Mouse (Mus musculus) lung, postnatal 0 days (tissue): Measurements from ENCODE around the gene Sh3bp4. TPM values are rescaled to one million over a fixed set of nuclear protein-coding genes. Genes with fewer than 3 reads are reported as not detected.

Experiments
- ATAC-seq: fragments of 200-750 bp; cut with Nextera tagmentation; 2 replicates; pipeline ENCODE4 v1.8.0; 2017; ENCODE audit warnings: moderate library complexity
- DNase-seq: peaks from one replicate; pipeline ENCODE4 v3.0.0-alpha.2; 2016; ENCODE audit warnings: low spot score
- H3K27ac ChIP-seq: fragments of 300-500 bp; sonication (generic); 2 replicates; pipeline ENCODE4 v1.5.1; 2014; ENCODE audit warnings: antibody characterized with exemption, mild to moderate bottlenecking, low read length, mixed read lengths
- H3K27me3 ChIP-seq: fragments of 300-500 bp; sonication (generic); replicated peaks from 2 replicates; pipeline ENCODE4 v1.6.1; 2014; ENCODE audit warnings: low read length, mixed read lengths; ENCODE audit not compliant: insufficient read depth
- H3K36me3 ChIP-seq: fragments of 300-500 bp; sonication (generic); 2 replicates; pipeline ENCODE4 v1.6.1; 2014; ENCODE audit warnings: low read length, mixed read lengths; ENCODE audit not compliant: insufficient read depth
- H3K4me1 ChIP-seq: fragments of 300-500 bp; sonication (generic); 2 replicates; pipeline ENCODE4 v1.6.1; 2014; ENCODE audit warnings: antibody characterized with exemption, low read depth, low read length, mixed read lengths; ENCODE audit not compliant: insufficient read depth
- H3K4me2 ChIP-seq: fragments of 300-500 bp; sonication (generic); replicated peaks from 2 replicates; pipeline ENCODE4 v1.6.1; 2014; ENCODE audit warnings: low read depth, mild to moderate bottlenecking, low read length, moderate library complexity, mixed read lengths
- H3K4me3 ChIP-seq: fragments of 300-500 bp; sonication (generic); 2 replicates; pipeline ENCODE4 v1.5.1; 2014; ENCODE audit warnings: low read depth, low read length
- H3K9ac ChIP-seq: fragments of 300-500 bp; sonication (generic); replicated peaks from 2 replicates; pipeline ENCODE4 v1.6.1; 2014; ENCODE audit warnings: low read depth, mild to moderate bottlenecking
- H3K9me3 ChIP-seq: fragments of 300-500 bp; sonication (generic); 2 replicates; pipeline ENCODE4 v1.6.1; 2016; ENCODE audit warnings: low read length, mixed read lengths
- CTCF ChIP-seq: IDR thresholded peaks from 2 replicates; pipeline ENCODE4 v1.5.1; 2016; ENCODE audit warnings: antibody characterized with exemption, mild to moderate bottlenecking
- EP300 ChIP-seq: IDR thresholded peaks from 2 replicates; pipeline ENCODE4 v1.6.1; 2016; ENCODE audit warnings: antibody characterized with exemption, mild to moderate bottlenecking, control low read depth
- WGBS: fragments of 180-500 bp; shearing (Covaris S2); extraction: QIAGEN DNeasy Blood & Tissue Kit; methylation state at CpG from one replicate; pipeline ENCODE4 v1.1.7; 2014; 5-methylcytosine and 5-hydroxymethylcytosine counted together
- polyA plus RNA-seq: library from polyadenylated mRNA; unstranded; fragments of >200 nt; fragmentation: Nextera tagmentation; extraction: Ambion mirVana; gene quantifications from 2 replicates; pipeline ENCODE4 v1.2.1, GENCODE M21; 2015

The Sh3bp4 gene
- polyA plus RNA-seq = 18.9 and 22.0 TPM in 2 replicates

DNA sequence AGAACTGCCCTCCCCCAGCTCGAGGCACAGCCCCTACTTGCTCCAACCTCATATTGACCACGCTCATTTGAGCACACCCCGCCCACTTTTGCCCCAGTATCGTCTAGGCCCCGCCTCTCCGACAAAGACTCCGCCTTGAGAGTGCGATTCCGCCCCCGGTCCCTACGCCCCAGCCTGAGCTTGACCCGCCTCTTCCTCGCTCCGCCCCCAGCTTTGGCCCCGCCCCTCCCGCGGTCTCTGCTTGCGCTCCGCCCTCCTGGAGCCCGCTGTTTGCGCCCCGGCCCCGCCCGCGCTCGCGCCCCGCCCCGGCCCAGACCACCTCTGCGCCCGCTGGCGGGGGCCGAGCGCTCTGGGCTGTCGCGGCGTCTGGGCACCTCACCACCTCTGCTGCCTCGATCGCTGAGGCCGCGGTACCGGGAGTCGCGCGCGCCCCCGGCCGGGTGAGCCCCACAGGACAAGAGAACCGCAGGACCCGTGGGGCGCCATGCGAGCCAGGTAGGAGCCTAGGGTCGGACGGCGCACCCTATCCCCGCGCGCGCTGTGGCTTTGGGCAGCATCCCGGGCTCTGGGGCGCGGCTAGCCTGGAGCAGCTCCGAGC lies at the start of gene Sh3bp4:
Gene Sh3bp4, plus strand, starts transcription at position 313 of the 598 bp plus-strand sequence.
- Histone ChIP-seq H3K36me3 (no peaks in the 10 kb centered on the region), H3K9ac (peak within 1 kb of the TSS; percentile 79), H3K9me3 (no peaks in the 10 kb centered on the region), H3K27ac (peak within 1 kb of the TSS; percentile 93), H3K4me1 (peaks cover 15% of the 10 kb centered on the region; the same call in 1 of the 2 replicates), H3K4me3 (peak within 1 kb of the TSS; percentile 96), H3K4me2 (peak within 1 kb of the TSS; percentile 83), H3K27me3 (no peaks in the 10 kb centered on the region)
- TF ChIP-seq EP300 (no peak), CTCF (peak; percentile 47)
- WGBS = 2% methylated on average over 47 of the region's 63 CpGs
- ATAC-seq = peak; percentile 95
- DNase-seq = peak; percentile 100

- H3K27ac ChIP-seq = no peak overlapping the region
- 85% methylated on average over 7 of the region's 7 CpGs for WGBS
- no peaks in the 10 kb centered on the region for H3K27me3 ChIP-seq
- H3K4me3 ChIP-seq = no peak overlapping the region
- no peaks in the 10 kb centered on the region for H3K36me3 ChIP-seq
- no peak overlapping the region for H3K4me2 ChIP-seq
- DNase-seq (no peak), ATAC-seq (no peak)
- H3K9me3 ChIP-seq = no peaks in the 10 kb centered on the region
- TF ChIP-seq CTCF (no peak), EP300 (no peak)
- H3K9ac ChIP-seq = no peak overlapping the region
- H3K4me1 ChIP-seq = no peaks in the 10 kb centered on the region
These were observed 47.2 kb upstream of the Sh3bp4 start for GRCm38 (mm10) chr1:89022997-89023396.

- no peaks in the 10 kb centered on the region for H3K27me3 ChIP-seq
- H3K4me1 ChIP-seq = no peaks in the 10 kb centered on the region
- ATAC-seq (peak; percentile 58), DNase-seq (peak; percentile 75)
- no peak overlapping the region for H3K4me2 ChIP-seq
- no peak overlapping the region for H3K4me3 ChIP-seq
- H3K27ac ChIP-seq = no peak overlapping the region
- WGBS = 48% methylated on average over 9 of the region's 9 CpGs
- no peak overlapping the region for H3K9ac ChIP-seq
- no peaks in the 10 kb centered on the region for H3K9me3 ChIP-seq
- H3K36me3 ChIP-seq = no peaks in the 10 kb centered on the region
- TF ChIP-seq EP300 = no peak
- TF ChIP-seq CTCF = no peak
These were observed 45.3 kb upstream of the Sh3bp4 start for GRCm38 (mm10) chr1:89024696-89025612.

- Histone ChIP-seq H3K4me2 (no peak overlapping the region), H3K9ac (no peak overlapping the region), H3K27ac (no peak overlapping the region), H3K27me3 (no peaks in the 10 kb centered on the region), H3K9me3 (no peaks in the 10 kb centered on the region), H3K4me1 (no peaks in the 10 kb centered on the region), H3K4me3 (no peak overlapping the region), H3K36me3 (no peaks in the 10 kb centered on the region)
- TF ChIP-seq EP300 (no peak), CTCF (no peak)
- WGBS = 56% methylated on average over 1 of the region's 1 CpGs
- no peak for DNase-seq
- ATAC-seq = no peak
These were observed 44.2 kb upstream of the Sh3bp4 start for GRCm38 (mm10) chr1:89026040-89026439.

DNA sequence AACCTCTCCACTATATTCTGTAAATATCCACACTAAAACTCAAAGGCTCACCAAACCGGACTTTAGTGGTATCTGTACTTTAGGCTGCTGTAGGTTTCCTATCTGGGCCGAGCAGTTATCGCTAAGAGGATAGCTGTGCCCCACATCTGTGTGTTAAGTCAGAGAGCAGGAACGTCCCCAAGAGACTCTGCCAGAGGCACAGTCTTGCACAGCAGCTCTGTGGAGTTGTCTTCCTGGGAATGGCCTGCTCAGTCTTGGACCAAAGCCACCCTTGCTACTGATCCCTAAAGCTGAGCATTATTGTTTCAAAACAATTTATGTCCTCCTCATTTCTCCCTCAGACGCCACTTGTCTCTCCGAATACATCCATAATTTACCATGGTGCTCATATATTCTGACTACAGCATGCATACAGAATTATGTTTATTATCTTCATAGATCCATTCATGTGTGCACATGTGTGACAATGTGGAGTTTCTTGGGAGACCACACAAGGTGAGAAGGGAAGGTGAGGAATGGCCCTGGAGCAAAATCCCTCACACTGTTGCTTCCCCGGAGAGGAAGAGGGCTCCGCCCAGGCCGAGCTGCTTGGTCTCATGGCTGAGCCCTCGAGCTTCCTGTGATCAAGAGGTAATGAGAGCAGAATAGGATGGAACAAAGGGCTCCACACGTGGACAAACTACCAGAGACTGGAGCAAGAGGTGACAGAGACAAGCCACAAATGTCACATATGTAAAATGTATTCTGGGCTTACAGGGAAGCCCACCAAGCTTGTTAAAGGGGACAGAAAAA lies 40.9 kb upstream of the Sh3bp4 start:
- H3K27ac ChIP-seq = no peak overlapping the region
- H3K9ac ChIP-seq = no peak overlapping the region
- ATAC-seq (no peak), DNase-seq (no peak)
- no peak overlapping the region for H3K4me2 ChIP-seq
- no peaks in the 10 kb centered on the region for H3K4me1 ChIP-seq
- H3K27me3 ChIP-seq = no peaks in the 10 kb centered on the region
- TF ChIP-seq EP300 = no peak
- TF ChIP-seq CTCF = no peak
- H3K9me3 ChIP-seq = no peaks in the 10 kb centered on the region
- H3K4me3 ChIP-seq = no peak overlapping the region
- H3K36me3 ChIP-seq = no peaks in the 10 kb centered on the region
- WGBS = 60% methylated on average over 11 of the region's 11 CpGs

DNA sequence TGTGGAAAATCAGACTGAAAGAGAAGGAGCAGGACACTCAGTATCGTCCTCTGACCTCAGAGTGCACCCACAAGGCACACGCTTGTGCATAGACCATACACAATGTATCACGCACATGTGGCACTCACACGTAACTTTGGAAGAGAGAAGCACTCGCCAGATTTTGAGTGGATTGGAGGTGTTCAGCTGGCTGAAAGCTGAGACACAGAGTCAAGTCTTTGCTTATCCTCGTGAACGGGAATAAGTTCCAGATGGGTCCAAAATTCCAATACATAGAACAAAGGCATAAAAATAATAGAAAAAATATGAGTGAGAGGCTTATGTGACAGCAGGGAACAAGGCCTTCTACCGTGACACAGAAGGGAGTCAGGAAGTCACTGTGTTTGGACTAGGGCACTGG lies 36.6 kb upstream of the Sh3bp4 start:
- DNase-seq (no peak), ATAC-seq (no peak)
- TF ChIP-seq EP300 (no peak), CTCF (no peak)
- H3K9ac ChIP-seq = no peak overlapping the region
- no peaks in the 10 kb centered on the region for H3K27me3 ChIP-seq
- no peak overlapping the region for H3K27ac ChIP-seq
- WGBS = 62% methylated on average over 8 of the region's 8 CpGs
- H3K4me1 ChIP-seq = no peaks in the 10 kb centered on the region
- no peak overlapping the region for H3K4me3 ChIP-seq
- H3K36me3 ChIP-seq = no peaks in the 10 kb centered on the region
- no peak overlapping the region for H3K4me2 ChIP-seq
- no peaks in the 10 kb centered on the region for H3K9me3 ChIP-seq
